Mouse (Mus musculus) olfactory bulb, adult 2 months (tissue): ENCODE results near the gene Zfp507.

Source experiments
- CTCF ChIP-seq: fragments of 200-500 bp; IDR thresholded peaks from 2 replicates; pipeline ENCODE4 v1.5.1; 2012; ENCODE audit warnings: low read depth, mild to moderate bottlenecking, low read length, moderate library complexity; ENCODE audit not compliant: insufficient read depth
- POLR2A ChIP-seq: fragments of 200-500 bp; IDR thresholded peaks from 2 replicates; pipeline ENCODE4 v1.6.1; 2012; ENCODE audit warnings: mild to moderate bottlenecking, low read depth, low read length, moderate library complexity; ENCODE audit not compliant: insufficient read depth

DNA sequence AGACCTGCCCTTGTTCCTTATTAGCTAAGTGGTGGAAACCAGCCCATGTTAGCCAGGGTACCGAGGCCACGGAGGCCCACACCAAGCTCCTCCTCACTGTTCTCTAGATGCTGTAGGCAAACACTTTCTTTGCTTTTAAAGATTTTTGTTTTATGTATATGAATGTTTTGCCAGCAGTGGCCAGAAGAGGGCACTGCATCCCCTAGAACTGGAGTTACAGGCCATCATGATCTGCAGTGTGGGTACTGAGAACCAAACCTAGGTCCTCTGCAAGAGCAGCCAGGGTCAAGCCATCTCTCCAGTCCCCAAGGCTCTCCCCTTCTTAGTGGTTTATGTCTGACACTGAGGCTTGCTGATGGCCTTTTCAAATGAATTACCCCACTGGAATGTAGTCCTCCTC, 79.8 kb downstream of the Zfp507 start:
- TF ChIP-seq CTCF (no peak), POLR2A (no peak)
